Mouse (Mus musculus): ENCODE results near the gene Mgrn1.

Gene Mgrn1

GRCm38 (mm10) chr16:4907972-4908371, 21.9 kb downstream of the Mgrn1 start:
- no peak for DNase-seq (ENCODE audit: low read depth, low spot score)

- no peak for DNase-seq (ENCODE audit: low read depth, low spot score)
Measured at GRCm38 (mm10) chr16:4909745-4910144, 23.7 kb downstream of the Mgrn1 start.

- no peak for DNase-seq (ENCODE audit: low read depth, low spot score)
Measured at GRCm38 (mm10) chr16:4910758-4911157, 24.7 kb downstream of the Mgrn1 start.

- no peak for DNase-seq (ENCODE audit: low read depth, low spot score)
Measured at GRCm38 (mm10) chr16:4912074-4912648, 26.1 kb downstream of the Mgrn1 start.

- no peak for DNase-seq (ENCODE audit: low read depth, low spot score)
Measured at GRCm38 (mm10) chr16:4912907-4913782, 27.1 kb downstream of the Mgrn1 start.

- DNase-seq (ENCODE audit: low read depth, low spot score): peak; percentile 48
Measured at GRCm38 (mm10) chr16:4913783-4914735, 28.0 kb downstream of the Mgrn1 start.

- no peak for DNase-seq (ENCODE audit: low read depth, low spot score)
Measured at GRCm38 (mm10) chr16:4915931-4916330, 29.9 kb downstream of the Mgrn1 start.

- DNase-seq (ENCODE audit: low read depth, low spot score): no peak
Measured at GRCm38 (mm10) chr16:4916608-4917007, 30.6 kb downstream of the Mgrn1 start.

GRCm38 (mm10) chr16:4920556-4920955, 34.5 kb downstream of the Mgrn1 start:
- no peak for DNase-seq (ENCODE audit: low read depth, low spot score)

- DNase-seq (ENCODE audit: low read depth, low spot score): no peak
Measured at GRCm38 (mm10) chr16:4922481-4922880, 36.4 kb downstream of the Mgrn1 start.

GRCm38 (mm10) chr16:4923996-4924395, 37.9 kb downstream of the Mgrn1 start:
- DNase-seq (ENCODE audit: low read depth, low spot score): no peak

- no peak for DNase-seq (ENCODE audit: low read depth, low spot score)
Measured at GRCm38 (mm10) chr16:4927967-4928366, 41.9 kb downstream of the Mgrn1 start.

GRCm38 (mm10) chr16:4928474-4928873, 42.4 kb downstream of the Mgrn1 start:
- no peak for DNase-seq (ENCODE audit: low read depth, low spot score)

- DNase-seq (ENCODE audit: low read depth, low spot score): no peak
Measured at GRCm38 (mm10) chr16:4932429-4932828, 46.4 kb downstream of the Mgrn1 start.

GRCm38 (mm10) chr16:4935430-4935829, 49.4 kb downstream of the Mgrn1 start:
- DNase-seq (ENCODE audit: low read depth, low spot score): no peak

GRCm38 (mm10) chr16:4935931-4936703, 50.1 kb downstream of the Mgrn1 start:
- DNase-seq (ENCODE audit: low read depth, low spot score): no peak

- DNase-seq (ENCODE audit: low read depth, low spot score): no peak
Measured at GRCm38 (mm10) chr16:4937351-4938190, 51.5 kb downstream of the Mgrn1 start.

- no peak for DNase-seq (ENCODE audit: low read depth, low spot score)
Measured at GRCm38 (mm10) chr16:4938461-4938860, 52.4 kb downstream of the Mgrn1 start, which contains the start of gene Nudt16l1. Gene Nudt16l1 (plus strand): TSS chr16:4938761.

- peak; percentile 69 for DNase-seq (ENCODE audit: low read depth, low spot score)
Measured at GRCm38 (mm10) chr16:4938989-4939388, 52.9 kb downstream of the Mgrn1 start.

GRCm38 (mm10) chr16:4939412-4939811, 53.4 kb downstream of the Mgrn1 start:
- DNase-seq (ENCODE audit: low read depth, low spot score): no peak
